Mouse (Mus musculus) CH12.LX (cell line): ENCODE data around the gene Ror1. TPM values are rescaled to one million over a fixed set of nuclear protein-coding genes. Genes with fewer than 3 reads are reported as not detected.

ENCODE experiments used
- DNase-seq: peaks from one replicate; pipeline ENCODE4 v3.0.0-alpha.2; 2013; ENCODE audit errors: extremely low read depth
- H3K27ac ChIP-seq: 2 replicates; pipeline ENCODE4 v1.5.1; 2012; ENCODE audit warnings: low read depth, mild to moderate bottlenecking, control low read depth, moderate library complexity; ENCODE audit not compliant: insufficient read depth
- H3K27me3 ChIP-seq: replicated peaks from 2 replicates; pipeline ENCODE3; 2012; ENCODE audit warnings: inconsistent platforms
- H3K36me3 ChIP-seq, 2 experiments: replicated peaks in 1 of 2; 2 replicates each; pipeline versions ENCODE3 to v1.6.1; 2012; ENCODE audit warnings: inconsistent platforms in 1 of 2, low read length in 1 of 2, mild to moderate bottlenecking in 1 of 2, mixed read lengths in 1 of 2, moderate library complexity in 1 of 2; ENCODE audit not compliant: control insufficient read depth in 1 of 2, insufficient read depth in 1 of 2
- H3K4me1 ChIP-seq, 2 experiments: 2 replicates each; pipeline ENCODE4 v1.6.1; 2012; ENCODE audit warnings: inconsistent platforms in 1 of 2, moderate library complexity in 1 of 2; ENCODE audit not compliant: insufficient read depth in 2 of 2, control insufficient read depth in 1 of 2
- H3K4me2 ChIP-seq: 2 replicates; pipeline ENCODE4 v1.6.1; 2012; ENCODE audit warnings: low read depth, mild to moderate bottlenecking, control low read depth; ENCODE audit not compliant: poor library complexity, insufficient read depth, severe bottlenecking
- H3K4me3 ChIP-seq, 3 experiments: fragments of 150-350 bp in 1 of 3; sonication (generic) in 1 of 3; replicated peaks in 1 of 3; 2 replicates each; pipeline versions ENCODE3 to v1.5.1; 2011 to 2012; ENCODE audit warnings: low read depth in 2 of 3, low read length in 2 of 3, mild to moderate bottlenecking in 2 of 3, moderate library complexity in 2 of 3, control low read depth in 1 of 3, improper control_type of control experiment in 1 of 3, inconsistent platforms in 1 of 3, mixed read lengths in 1 of 3; ENCODE audit not compliant: poor library complexity in 1 of 3
- H3K79me2 ChIP-seq: replicated peaks from 2 replicates; pipeline ENCODE4 v1.6.1; 2012; ENCODE audit warnings: mild to moderate bottlenecking, moderate library complexity; ENCODE audit not compliant: control insufficient read depth, poor library complexity, insufficient read depth, severe bottlenecking; ENCODE audit errors: extremely low read depth
- H3K9ac ChIP-seq: 2 replicates; pipeline ENCODE4 v1.6.1; 2012; ENCODE audit warnings: low read depth, mild to moderate bottlenecking, control low read depth, moderate library complexity; ENCODE audit not compliant: insufficient read depth
- H3K9me3 ChIP-seq: replicated peaks from 2 replicates; pipeline ENCODE3; 2012; ENCODE audit warnings: low read length, inconsistent platforms, mixed read lengths
- BHLHE40 ChIP-seq: IDR thresholded peaks from 2 replicates; pipeline ENCODE4 v1.6.1; 2011; ENCODE audit warnings: mild to moderate bottlenecking, low read depth, low read length, improper control_type of control experiment
- CTCF ChIP-seq, 2 experiments: IDR thresholded peaks in 1 of 2; conservative IDR thresholded peaks in 1 of 2; 2 replicates each; pipeline ENCODE4 v1.5.1; 2011 to 2012; ENCODE audit warnings: low read depth in 2 of 2, low read length in 2 of 2, improper control_type of control experiment in 1 of 2, inconsistent platforms in 1 of 2, mild to moderate bottlenecking in 1 of 2, moderate library complexity in 1 of 2
- ELF1 ChIP-seq: IDR thresholded peaks from 2 replicates; pipeline ENCODE4 v1.6.1; 2014; ENCODE audit warnings: low read depth, mild to moderate bottlenecking, inconsistent platforms, low read length, improper control_type of control experiment
- EP300 ChIP-seq: IDR thresholded peaks from 2 replicates; pipeline ENCODE4 v1.6.1; 2011; ENCODE audit warnings: low read length, improper control_type of control experiment
- ETS1 ChIP-seq: conservative IDR thresholded peaks from 2 replicates; pipeline ENCODE4 v1.6.1; 2012; ENCODE audit warnings: low read depth, mild to moderate bottlenecking, inconsistent platforms, low read length, improper control_type of control experiment, moderate library complexity
- JUND ChIP-seq: conservative IDR thresholded peaks from 2 replicates; pipeline ENCODE4 v1.6.1; 2011; ENCODE audit warnings: low read depth, low read length, improper control_type of control experiment
- KAT2A ChIP-seq: IDR thresholded peaks from 2 replicates; pipeline ENCODE4 v1.6.1; 2012; ENCODE audit warnings: low read length, improper control_type of control experiment, inconsistent platforms; ENCODE audit not compliant: insufficient replicate concordance
- MEF2A ChIP-seq: IDR thresholded peaks from 2 replicates; pipeline ENCODE4 v1.6.1; 2014; ENCODE audit warnings: low read depth, mild to moderate bottlenecking, inconsistent platforms, low read length, improper control_type of control experiment, borderline replicate concordance
- NELFE ChIP-seq: IDR thresholded peaks from 2 replicates; pipeline ENCODE4 v1.6.1; 2011; ENCODE audit warnings: low read depth, low read length, improper control_type of control experiment
- NRF1 ChIP-seq: IDR thresholded peaks from 2 replicates; pipeline ENCODE4 v1.6.1; 2014; ENCODE audit warnings: low read depth, mild to moderate bottlenecking, inconsistent platforms, low read length, improper control_type of control experiment, moderate library complexity
- RAD21 ChIP-seq: IDR thresholded peaks from 2 replicates; pipeline ENCODE4 v1.6.1; 2011; ENCODE audit warnings: low read depth, mild to moderate bottlenecking, low read length, improper control_type of control experiment, moderate library complexity
- RCOR1 ChIP-seq: conservative IDR thresholded peaks from 2 replicates; pipeline ENCODE4 v1.6.1; 2012; ENCODE audit warnings: low read depth, mild to moderate bottlenecking, inconsistent platforms, low read length, improper control_type of control experiment
- SIN3A ChIP-seq: IDR thresholded peaks from 2 replicates; pipeline ENCODE4 v1.6.1; 2012; ENCODE audit warnings: low read length, improper control_type of control experiment, inconsistent platforms
- USF1 ChIP-seq: IDR thresholded peaks from 2 replicates; pipeline ENCODE4 v1.6.1; 2014; ENCODE audit warnings: low read depth, mild to moderate bottlenecking, inconsistent platforms, low read length, improper control_type of control experiment
- ZC3H11A ChIP-seq: IDR thresholded peaks from 2 replicates; pipeline ENCODE4 v1.6.1; 2012; ENCODE audit warnings: low read depth, mild to moderate bottlenecking, inconsistent platforms, low read length, improper control_type of control experiment
- ZKSCAN1 ChIP-seq: IDR thresholded peaks from 2 replicates; pipeline ENCODE4 v1.6.1; 2012; ENCODE audit warnings: low read depth, inconsistent platforms, low read length, improper control_type of control experiment, borderline replicate concordance
- ZNF384 ChIP-seq: IDR thresholded peaks from 2 replicates; pipeline ENCODE4 v1.6.1; 2012; ENCODE audit warnings: low read depth, low read length, improper control_type of control experiment, inconsistent platforms
- dilution Hi-C: fragments of 300-500 bp; cut with MboI; formaldehyde crosslinking; loops from 2 replicates; pipeline ENCODE4 v1.14.3; 2020; ENCODE audit warnings: low sequenced_read_pairs; ENCODE audit not compliant: extremely low pct_unique_long_range_greater_than_20kb, extremely low pct_ligation_motif_present
- in situ Hi-C: fragments of 300-500 bp; cut with MboI; formaldehyde crosslinking; loops from 3 replicates; pipeline ENCODE4 v1.14.3; 2019; ENCODE audit warnings: low sequenced_read_pairs, low pct_ligation_motif_present, low pct_unique_long_range_greater_than_20kb, mixed read lengths
- polyA plus RNA-seq: library from polyadenylated mRNA; unstranded; fragments of >175 nt; gene quantifications from 2 replicates; pipeline ENCODE4 v1.2.1, GENCODE M21; 2012; ENCODE audit warnings: low read depth; ENCODE audit not compliant: insufficient read length
- total RNA-seq, 2 experiments: library from RNA; depleted of rRNA; stranded (reverse); fragments of 300-350 nt in 1 of 2; fragments of >200 nt in 1 of 2; gene quantifications; 2 replicates each; pipeline ENCODE4 v1.2.3; 2012 to 2014

Gene Ror1
- total and polyA plus RNA-seq, 3 experiments, result not detected

- DNase-seq, result no peak
- TF ChIP-seq RAD21 (no peak), ZKSCAN1 (no peak), CTCF (conservative IDR thresholded peaks at IDR 0.05 in 1 of 2, IDR thresholded peaks at IDR 0.05 in 1 of 2; ENCODE audit: low read depth in 2 of 2, low read length in 2 of 2) (no peak)
- TF ChIP-seq, all 38 proteins: peak for 0
- in situ Hi-C loops, result loop anchor here (25.0 kb wide), 1 partner anchor 167 kb away; no protein-coding TSS in a partner anchor
- peaks cover 30% of the 10 kb centered on the region for H3K9me3 ChIP-seq
- no peak overlapping the region for H3K4me3 ChIP-seq
- no peak overlapping the region for H3K27ac ChIP-seq
- no peaks in the 10 kb centered on the region for H3K27me3 ChIP-seq
- dilution Hi-C loops, result no loop called here
- no peak overlapping the region for H3K9ac ChIP-seq
- no peaks in the 10 kb centered on the region for H3K79me2 ChIP-seq
- no peaks in the 10 kb centered on the region for H3K36me3 ChIP-seq
- H3K4me1 ChIP-seq, result no peaks in the 10 kb centered on the region
- no peak overlapping the region for H3K4me2 ChIP-seq
Measured at GRCm38 (mm10) chr4:100204381-100204780, 108.8 kb downstream of the Ror1 start.

DNA sequence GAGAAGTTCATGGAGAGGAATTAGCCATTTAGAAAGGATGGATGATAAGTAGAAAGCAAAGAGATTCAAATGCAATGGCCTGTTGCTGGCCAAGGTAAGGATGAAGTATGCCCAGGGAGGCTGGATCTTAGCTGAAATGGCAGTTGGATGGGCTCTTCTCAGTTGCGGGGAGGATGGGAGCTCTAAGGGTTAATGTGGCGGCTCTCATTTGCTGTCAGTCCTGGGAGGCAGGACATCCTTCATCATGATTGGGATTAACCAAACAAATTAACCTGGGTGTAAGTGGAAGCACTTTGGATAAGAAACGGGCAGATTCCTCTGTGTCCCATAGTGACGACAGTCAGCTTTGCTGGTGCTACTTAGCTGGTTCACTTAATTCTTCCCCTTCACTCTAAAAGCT, 112.5 kb downstream of the Ror1 start:
- Histone ChIP-seq H3K9ac (no peak overlapping the region), H3K36me3 (no peaks in the 10 kb centered on the region), H3K79me2 (no peaks in the 10 kb centered on the region), H3K4me2 (no peak overlapping the region), H3K4me1 (no peaks in the 10 kb centered on the region), H3K27me3 (no peaks in the 10 kb centered on the region), H3K9me3 (peaks cover 30% of the 10 kb centered on the region), H3K27ac (no peak overlapping the region), H3K4me3 (no peak overlapping the region)
- TF ChIP-seq JUND, result no peak
- no peak for TF ChIP-seq BHLHE40
- no peak for TF ChIP-seq RCOR1
- no peak for TF ChIP-seq MEF2A
- TF ChIP-seq ZC3H11A, result no peak
- TF ChIP-seq EP300, result no peak
- TF ChIP-seq SIN3A, result no peak
- TF ChIP-seq ELF1, result no peak
- no peak for TF ChIP-seq CTCF (conservative IDR thresholded peaks at IDR 0.05 in 1 of 2, IDR thresholded peaks at IDR 0.05 in 1 of 2; ENCODE audit: low read depth in 2 of 2, low read length in 2 of 2)
- TF ChIP-seq ETS1, result no peak
- no peak for TF ChIP-seq USF1
- no peak for TF ChIP-seq ZNF384
- no peak for TF ChIP-seq NELFE
- TF ChIP-seq NRF1, result no peak
- TF ChIP-seq KAT2A, result no peak
- in situ Hi-C loops (loop anchor here (25.0 kb wide), 1 partner anchor 171 kb away; no protein-coding TSS in a partner anchor), dilution Hi-C loops (no loop called here)
- DNase-seq, result no peak
